Mouse (Mus musculus) mature B cell (primary cell): ENCODE results near the gene Tmem136.
"Not testable (repeated sequence)": the region's sequence is repeated elsewhere in the genome, so short reads cannot be mapped to it uniquely, and the experiment has no call there.

Source experiments
- in situ Hi-C: fragments of 300-500 bp; cut with MboI; formaldehyde crosslinking; loops from 2 replicates; pipeline ENCODE4 v1.14.3; 2019

Tmem136 gene

DNA sequence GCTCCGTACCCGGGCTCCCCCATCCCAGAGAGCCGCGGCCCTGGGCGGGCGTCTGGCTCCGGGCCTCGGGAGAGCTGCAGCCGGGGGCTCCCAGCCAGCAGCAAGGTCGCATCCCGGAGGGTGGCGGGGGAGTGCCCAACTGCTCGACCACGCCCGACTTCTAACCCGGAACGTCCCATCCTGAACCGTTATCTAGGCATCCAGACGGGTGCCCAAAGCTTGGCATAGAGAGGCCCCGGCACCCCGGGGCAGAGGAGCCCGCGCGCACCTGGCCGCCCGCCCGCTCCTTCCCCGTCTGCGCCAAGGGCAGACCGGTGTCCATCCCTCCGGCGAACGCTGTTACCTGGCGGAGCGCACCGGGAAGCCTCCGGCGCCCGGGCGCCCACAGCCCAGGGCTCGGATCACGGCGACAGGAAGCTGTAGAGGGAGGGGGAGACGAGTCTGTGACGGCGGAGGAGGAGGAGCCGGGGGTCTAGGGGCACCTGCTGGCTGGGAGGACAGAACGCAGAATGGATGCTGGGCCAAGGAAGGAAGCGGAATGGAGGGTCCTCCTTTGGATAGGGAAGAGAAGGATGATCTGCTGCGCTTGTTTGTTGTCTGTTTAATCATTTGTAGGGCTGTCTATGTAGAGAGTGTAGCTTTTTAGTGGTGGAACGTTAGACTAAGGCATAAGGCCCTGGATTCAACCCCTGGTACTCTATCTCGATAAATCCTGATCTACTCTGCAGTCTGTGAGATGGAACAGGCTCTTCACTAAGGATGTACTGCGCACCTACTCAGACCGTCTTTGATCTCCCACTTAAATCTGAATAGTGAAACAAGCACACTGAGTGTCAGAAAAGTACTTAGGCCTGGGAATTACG, at the start of gene Tmem136:
Tmem136 (minus strand) TSS at position 437 of the 863 bp plus-strand sequence.
- in situ Hi-C loops: no loop called here

DNA sequence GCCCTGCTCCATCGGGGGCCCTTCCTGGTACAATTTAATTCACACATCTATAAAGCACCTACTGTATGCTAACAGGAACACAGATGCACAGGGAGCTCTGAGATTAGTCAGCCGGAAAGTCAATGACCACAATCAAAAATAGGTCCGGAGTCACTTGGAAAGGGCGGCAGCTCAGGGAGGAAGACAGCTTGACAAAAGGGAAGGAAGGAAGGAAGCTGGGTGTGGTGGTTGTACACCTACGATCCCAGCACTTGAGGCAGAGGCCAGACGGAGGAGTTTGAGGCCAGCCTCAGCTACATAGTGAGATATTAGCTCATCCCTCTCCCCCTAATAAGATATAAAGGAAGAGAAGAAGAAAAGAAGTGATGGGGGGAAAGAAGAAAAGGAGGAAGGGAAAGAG, 39.6 kb upstream of the Tmem136 start:
- in situ Hi-C loops: no loop called here

DNA sequence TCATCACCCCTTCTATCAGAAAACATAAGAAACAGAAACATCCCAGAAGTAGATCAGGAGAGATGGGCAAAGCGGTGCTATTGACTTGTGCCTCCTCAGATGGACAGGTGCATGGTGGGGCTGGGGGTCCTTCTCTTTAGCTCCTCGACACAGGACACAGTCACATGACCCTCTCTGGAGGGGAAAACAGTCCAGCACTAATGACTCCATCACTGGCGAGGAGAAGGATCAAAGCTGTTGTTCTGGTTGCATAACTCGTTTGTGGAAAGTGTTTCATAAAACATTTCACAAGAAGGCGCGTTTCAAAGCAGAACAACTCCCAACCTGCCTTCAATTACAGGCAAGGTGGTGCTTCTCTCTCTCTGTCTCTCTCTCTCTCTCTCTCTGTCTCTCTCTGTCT, 35.4 kb upstream of the Tmem136 start:
- in situ Hi-C loops: no loop called here

DNA sequence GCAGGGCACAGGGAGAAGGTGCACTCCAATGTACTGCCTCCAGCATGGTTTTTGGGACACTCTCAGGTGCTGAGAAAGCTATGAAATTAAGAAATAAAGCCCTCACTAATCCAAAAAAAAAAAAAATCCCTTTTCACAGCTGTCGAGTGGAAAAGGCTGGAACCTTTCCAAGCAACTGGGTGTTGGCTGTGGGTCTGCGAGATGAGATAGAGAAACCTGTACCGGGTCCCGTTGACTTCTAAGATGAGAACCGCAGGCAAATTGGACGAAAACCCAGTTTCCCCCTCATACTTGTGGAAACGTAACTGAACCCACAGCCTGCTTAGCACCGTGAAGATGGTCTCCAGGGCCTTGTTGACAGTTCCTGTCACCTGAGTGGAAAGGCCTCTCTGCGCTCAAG, 34.6 kb upstream of the Tmem136 start:
- in situ Hi-C loops: no loop called here

DNA sequence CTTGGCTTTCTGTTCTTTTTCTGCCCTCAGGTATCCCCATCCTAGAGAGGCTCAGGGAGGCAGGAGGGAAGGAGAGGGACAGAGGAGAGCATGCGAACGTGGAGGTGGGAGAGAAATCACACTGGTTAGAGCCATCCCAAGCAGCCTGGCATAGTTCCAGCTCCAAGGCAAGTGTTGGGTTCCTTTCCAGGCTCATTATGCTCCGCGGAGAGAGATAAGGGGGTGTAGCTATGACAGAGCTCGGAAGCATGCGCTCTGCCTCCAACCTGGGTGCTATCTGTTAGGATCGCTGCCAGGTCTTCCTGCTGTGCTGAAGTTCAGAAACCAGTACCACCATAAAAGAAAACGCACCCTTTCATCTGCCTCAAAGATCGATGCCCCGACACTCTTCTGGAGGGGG, 33.7 kb upstream of the Tmem136 start:
- in situ Hi-C loops: no loop called here

DNA sequence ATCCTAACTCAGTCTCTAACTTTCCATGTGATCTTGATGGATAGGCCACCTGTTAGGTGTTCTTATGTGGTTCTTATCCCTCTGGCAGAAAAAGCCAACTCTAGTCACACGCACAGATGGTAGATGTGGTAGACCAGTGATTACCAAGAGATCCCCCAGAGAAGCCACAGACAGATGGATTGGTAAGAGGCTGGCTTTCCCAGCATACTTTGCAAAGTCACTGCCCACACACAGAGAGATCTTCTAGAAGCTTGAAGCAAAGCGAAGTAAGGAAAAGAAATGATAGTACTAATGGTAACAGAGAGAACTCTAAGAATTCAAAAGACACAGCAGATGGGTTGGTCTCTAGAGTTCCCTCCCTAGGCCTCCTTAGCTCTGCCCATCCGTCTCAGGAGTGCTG, 33.1 kb upstream of the Tmem136 start:
- in situ Hi-C loops: no loop called here

DNA sequence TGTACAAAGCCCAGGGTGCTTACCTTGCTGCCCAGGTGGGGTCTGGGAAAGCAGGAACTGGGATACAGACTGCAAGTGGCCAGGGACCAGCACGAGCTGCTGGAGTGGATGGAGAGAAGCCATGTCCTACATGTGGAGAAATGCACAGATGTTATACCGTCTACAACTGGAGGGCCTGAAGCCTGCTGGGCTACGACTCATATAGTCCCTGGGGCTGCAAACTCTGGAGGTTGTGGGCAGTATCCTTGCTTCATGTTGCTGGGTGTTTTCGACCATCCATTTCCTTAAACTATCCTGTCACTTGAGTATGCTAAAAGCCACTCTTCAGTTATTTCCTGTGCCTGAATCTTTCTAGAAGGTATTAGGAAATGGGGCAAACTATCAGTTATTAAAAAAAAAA, 28.8 kb upstream of the Tmem136 start:
- in situ Hi-C loops: no loop called here

DNA sequence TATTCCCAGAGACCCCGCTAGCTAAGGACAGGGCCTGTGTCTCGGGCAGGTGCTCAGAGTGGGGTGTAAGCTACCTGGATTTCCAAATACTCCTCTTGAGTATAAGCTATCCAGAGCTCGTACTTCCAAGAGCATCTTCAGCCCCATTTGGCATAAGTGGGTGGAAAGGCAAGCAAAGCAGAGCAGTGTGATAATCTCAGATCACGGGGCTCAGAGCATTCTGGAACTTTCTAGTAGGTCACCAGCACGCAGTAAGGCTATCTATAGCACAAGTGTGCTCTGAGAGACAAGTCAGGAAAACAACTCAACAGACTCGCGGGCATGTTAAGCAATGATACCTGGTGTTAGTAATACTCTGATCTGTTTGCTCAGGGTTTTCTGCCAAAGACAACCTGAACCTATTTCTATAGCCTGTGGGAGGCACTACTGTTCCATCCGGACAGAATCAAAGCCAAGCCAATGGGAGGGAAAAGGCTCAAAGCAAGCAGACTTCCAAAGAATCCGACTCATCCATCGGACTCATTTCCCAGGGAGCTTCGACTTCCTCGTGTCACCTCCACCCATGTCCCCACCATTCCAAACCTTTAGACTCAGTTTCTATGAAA, 27.9 kb upstream of the Tmem136 start:
- in situ Hi-C loops: no loop called here

DNA sequence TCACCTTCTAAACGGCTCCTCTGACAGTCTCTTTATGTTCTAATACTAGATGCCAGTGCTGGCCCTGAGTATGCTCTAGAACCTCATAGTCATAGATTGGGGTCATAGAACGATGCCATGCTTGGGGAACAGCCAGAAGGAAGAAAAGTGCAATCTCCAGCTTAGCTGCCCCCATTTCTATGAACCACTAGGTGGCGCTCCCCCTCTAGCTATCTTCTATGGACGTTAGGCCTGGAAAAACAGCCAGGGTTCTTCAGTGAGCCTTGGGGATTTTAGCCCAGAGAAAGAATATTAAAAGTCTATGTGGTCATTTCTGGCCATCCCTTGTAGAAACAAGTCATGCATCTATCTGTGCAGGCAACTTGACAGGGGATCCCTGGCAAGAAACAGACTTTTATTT, 25.5 kb upstream of the Tmem136 start:
- in situ Hi-C loops: no loop called here

DNA sequence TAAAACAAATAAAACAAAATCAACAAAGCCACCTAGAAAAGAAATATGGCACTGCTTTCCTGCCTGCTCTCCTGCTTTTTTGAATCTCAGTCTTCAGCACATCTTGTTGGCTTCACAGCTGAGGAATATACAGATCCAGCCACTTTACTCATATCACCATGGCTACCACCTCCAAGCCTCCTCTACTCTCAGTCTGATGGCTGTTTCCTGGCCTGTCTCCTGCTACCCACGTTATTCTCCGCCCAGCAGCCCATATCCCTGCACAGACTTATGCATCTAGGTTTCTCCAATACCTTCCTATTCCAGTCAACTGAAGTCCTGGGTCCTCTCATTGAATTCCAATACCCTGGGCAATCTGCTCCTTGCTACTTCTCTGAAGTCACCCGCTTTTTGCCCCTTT, 17.2 kb upstream of the Tmem136 start:
- in situ Hi-C loops: no loop called here

DNA sequence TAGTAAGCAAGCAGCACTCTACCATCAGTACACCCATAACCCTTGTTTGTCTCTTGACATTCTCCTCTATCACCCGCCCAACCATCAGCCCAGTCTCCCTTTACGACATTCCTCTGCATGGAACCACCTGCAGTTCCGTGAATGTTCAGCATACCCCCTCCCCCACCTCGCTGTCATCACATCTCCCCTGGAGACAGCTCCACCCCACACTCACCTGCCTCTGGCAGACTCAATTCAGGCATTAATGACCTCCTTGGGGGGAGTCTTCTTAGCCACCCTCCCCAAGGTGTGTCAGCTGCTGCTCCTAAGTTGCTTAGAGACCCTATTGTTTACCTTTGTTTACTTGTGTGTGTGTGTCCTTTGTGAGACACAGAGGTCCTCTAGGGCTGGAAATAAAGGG, 16.0 kb upstream of the Tmem136 start:
- in situ Hi-C loops: no loop called here

DNA sequence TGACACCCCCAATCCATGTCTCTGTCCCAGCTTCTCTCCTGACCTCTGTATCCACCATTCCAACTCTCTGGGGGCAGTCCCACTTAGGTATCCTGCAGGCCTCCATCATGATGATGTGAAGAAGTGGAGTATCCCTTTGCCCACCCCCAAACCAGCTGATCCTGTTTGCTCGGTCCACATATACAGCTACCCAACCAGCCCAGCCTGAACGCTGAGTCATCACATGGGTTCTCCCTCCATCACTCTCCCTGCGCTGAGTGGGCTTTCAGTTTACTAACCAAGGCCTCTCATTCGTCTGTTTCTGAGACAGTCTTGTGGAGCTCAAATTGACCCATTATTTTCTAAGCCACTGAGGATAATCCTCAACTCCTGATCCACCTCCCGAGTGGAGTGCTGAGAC, 15.6 kb upstream of the Tmem136 start:
- in situ Hi-C loops: no loop called here

DNA sequence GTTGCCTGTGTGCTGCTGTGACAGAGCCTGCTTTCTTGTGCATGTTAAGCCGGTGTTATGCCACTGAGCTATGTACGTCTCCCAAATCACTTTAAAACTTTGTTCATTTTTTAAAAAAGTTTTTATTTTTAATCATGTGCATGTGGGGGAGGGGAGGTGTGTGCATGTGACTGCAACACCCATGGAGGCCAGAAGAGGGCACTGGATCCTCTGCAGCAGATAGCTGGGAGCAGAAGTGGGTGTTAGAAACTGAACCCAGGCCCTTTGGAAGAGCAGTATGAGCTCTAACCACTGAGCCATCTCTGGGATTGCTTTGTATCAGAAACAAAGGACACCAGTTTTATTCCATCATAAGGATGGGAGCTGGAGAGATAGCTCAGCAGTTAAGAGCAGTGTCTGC, 14.3 kb upstream of the Tmem136 start:
- in situ Hi-C loops: no loop called here

DNA sequence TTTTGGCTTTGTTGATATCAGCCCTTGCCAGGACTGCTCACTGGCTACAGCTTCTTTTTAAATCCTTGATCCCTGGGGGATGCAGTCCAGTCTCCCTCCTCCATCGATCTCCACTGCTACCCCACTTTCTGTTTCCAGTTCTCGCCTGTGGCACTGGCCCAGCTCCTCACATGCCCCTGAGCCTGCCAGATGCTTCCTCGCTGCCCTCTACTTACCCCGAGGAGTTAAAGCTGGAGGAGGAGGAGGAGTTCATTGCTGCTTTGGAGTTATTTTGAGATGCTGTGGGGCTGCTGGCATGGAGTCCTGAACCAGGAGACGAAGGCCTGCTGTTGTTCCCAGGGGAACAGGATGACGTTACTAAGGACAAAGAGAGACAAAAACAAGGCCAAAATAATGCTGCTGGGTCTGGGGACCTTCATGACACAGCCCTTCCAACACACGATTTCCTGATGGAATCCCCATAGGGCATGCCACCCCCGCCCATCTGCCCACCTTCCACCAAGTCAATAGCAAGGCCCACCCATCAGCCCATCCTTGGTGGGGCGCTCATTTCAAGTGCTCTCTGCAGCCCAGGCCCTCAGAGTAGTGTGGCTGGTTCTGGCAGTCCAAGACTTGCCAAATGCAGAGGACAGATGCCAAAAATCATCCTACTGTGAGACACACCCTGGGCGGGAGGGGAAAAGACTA, 10.9 kb upstream of the Tmem136 start:
- in situ Hi-C loops: no loop called here

DNA sequence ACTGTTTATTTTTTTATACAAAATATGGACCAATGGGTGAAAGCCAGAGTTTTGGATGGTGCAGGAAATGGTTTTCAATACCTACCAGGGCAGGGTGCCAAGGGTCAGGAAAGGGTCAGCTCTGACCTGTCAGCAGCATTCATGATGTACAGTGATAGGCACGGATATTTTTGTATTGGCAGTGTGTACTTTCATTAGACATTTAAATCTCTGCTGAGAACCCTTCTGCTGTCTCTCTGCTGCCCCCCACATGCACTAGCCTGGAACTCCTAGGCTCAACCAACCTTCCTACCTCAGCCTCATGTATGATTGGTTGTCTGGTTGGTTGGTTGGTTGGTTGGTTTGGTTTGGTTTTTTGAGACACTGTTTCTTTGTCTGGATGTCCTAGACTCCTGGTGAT, 6.0 kb upstream of the Tmem136 start:
- in situ Hi-C loops: no loop called here

DNA sequence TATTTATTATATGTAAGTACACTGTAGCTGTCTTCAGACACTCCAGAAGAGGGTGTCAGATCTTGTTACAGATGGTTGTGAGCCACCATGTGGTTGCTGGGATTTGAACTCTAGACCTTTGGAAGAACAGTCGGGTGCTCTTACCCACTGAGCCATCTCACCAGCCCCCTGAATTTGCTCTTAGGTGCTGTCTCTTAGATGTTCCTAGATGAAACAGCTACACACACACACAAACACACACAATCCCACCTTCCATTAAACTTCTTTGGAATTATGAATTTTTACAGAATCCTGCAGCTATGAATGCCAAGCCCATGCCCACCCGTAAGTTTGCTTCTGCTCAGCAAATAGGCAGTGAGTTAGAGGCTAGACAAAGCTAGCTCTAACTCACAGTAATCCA, 5.6 kb upstream of the Tmem136 start:
- in situ Hi-C loops: not testable (repeated sequence)

DNA sequence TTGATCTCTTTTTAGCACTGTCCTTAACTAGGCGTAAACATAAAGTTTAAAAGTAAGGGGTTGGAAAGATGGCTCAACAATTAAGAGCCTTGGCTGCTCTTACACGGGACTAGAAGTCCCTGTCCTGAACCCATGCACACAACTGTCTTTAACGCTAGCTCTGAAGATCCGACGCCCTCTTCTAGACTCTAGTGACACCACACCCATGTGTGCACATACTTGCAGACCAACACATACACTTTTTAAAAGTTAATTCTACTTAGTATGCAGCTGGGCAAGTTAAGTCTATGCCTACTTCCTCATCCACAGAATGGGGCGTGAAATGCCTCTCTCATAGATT, 597 bp upstream of the Tmem136 start:
- in situ Hi-C loops: no loop called here

DNA sequence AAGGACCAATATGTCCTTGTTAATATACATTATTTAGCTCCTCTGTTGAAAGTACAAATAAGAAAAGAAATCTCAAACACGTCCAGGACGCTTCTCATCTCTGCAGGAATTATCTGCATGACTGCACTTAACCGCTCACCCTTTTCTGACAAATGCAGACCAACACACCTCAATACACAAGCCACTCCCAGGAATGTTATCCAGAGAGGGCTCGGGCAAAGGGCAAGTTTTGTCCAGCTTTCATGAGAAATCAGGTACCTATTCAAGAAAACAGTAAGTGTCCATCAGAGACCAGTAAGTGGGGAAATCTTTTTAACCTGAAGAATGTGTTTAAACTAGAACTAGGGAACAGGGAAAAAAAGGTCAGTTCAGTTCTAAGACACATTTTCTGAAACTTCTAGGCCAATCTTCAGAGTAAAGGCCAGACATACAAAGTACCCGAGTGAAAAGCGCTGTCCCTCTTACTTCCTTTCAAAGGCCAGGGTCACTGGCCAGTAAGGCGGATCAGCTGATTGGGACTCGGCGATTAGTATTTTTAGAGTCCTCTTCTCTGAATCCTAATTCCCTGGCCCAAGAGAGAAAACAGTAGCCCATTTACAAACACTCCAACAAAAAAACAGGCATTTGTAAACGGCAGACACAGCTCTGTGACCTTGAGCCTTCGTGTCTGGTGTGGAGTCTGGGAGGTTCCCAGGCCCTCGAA, 788 bp downstream of the Tmem136 start:
- in situ Hi-C loops: no loop called here

DNA sequence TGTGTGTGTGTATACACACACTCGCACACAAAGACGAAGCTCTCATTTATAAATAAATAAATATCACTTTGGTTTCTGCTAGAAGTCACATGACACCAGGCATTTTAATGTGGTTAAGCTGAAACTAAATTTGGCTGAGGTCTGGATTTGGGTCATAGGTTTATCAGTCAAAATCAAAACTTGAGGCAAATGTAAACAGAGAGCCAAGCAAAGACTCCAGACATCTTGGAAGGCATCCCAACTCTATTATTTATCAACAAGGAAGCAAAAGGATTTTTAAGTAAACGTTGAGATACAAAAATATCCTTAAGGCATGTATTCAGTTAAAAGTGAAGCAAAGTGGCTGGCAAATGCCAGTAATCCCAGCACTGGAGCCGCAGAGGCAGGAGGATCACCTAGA, 1.5 kb downstream of the Tmem136 start:
- in situ Hi-C loops: no loop called here

DNA sequence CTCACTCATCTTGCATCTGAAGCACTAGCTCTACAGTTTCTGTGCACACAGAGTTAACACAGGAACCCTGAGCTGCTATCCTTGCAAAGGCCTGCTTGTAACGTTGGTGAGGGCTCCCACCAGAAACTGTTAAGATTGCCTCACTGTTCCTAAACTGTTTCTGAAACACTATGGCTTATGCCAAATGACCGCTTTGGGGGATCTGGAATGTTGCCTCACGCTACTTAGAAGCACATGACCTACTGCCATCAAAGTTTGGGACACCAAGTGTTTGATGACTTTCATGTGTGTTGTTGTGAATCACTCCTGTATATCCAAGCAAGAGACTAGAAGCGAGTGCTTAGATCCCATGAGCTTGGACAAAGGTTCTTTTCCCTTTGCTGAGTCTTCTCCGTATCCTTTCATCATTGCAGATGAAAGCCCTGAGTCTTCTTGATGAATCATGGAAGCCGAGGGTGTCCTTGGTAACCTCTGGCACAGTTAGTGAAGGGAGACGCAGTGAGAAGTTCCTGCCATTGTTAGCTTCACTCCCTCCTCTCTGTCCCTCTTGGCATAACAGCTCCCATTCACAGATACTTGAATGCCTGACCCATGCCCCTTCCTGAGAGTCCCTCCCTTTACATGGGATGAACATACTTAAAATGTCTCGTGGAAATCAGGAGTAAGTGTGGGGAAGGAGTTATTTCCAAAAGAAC, 5.9 kb downstream of the Tmem136 start:
- in situ Hi-C loops: no loop called here

DNA sequence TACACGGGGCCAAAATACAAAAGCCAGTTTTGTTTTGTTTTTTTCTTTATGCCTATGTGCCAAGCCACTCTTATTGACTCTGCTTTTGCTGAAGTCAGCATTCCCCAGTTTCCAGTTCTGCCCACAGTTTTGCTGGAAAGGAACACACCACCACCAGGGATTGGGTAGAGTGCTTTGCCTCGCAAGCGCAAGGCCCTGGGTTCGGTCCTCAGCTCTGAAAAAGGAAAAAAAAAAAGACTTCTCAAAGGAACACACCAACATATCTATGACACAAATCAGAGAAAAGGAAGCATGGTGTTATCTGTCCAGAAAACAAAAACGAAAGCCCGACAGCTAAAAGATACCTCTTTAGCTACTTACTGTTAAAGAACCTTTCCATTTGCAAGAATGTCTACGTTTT, 7.2 kb downstream of the Tmem136 start:
- in situ Hi-C loops: no loop called here

DNA sequence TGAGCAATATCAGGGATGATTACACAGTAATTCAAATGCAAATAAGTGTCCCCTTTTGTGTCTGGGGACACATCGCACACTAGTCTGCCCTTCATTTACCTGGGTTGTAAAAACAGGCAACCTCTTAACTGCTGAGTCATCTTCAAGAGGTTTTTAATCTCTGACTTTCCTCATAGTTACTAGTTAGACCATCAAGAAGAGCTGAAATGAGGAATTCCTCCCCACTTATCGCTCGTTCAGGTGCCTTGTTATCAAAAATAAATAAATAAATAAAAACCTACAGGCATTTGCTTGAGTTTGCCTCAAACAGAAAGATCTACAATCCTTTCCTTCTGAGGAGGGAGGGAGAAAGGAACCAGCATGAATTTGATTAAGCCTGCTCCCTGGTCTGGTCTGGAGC, 7.6 kb downstream of the Tmem136 start:
- in situ Hi-C loops: no loop called here
